Mouse (Mus musculus): Measurements from ENCODE around the gene Naalad2. TPM values are rescaled to one million over a fixed set of nuclear protein-coding genes. Genes with fewer than 3 reads are reported as not detected.

Naalad2 gene
- polyA plus RNA-seq, 1 experiment from 2014 or later, result 2.3 TPM

Other genes starting within 250 kb of the Naalad2 start
- 134 and 139 TPM in 2 replicates for gene Chordc1, start 110.9 kb downstream of the Naalad2 start, polyA plus RNA-seq (2014; fragmentation: Nextera tagmentation; extraction: Ambion mirVana)
- not detected in 2 replicates for gene Ubtfl1, start 1.4 kb upstream of the Naalad2 start, polyA plus RNA-seq (2014; fragmentation: Nextera tagmentation; extraction: Ambion mirVana)
- not detected in 2 replicates for gene Mbd3l2, start 27.7 kb upstream of the Naalad2 start, polyA plus RNA-seq (2014; fragmentation: Nextera tagmentation; extraction: Ambion mirVana)
- 13.1 and 16.3 TPM in 2 replicates for gene Zfp558, start 75.3 kb upstream of the Naalad2 start, polyA plus RNA-seq (2014; fragmentation: Nextera tagmentation; extraction: Ambion mirVana)
- gene Mbd3l1, start 75.4 kb upstream of the Naalad2 start, polyA plus RNA-seq (2014; fragmentation: Nextera tagmentation; extraction: Ambion mirVana), result not detected in 2 replicates

Measured in neural tube, embryonic 11.5 days (tissue).